Mouse (Mus musculus): ENCODE results near the gene Mafb. TPM values are rescaled to one million over a fixed set of nuclear protein-coding genes. Genes with fewer than 3 reads are reported as not detected.

Gene Mafb
- 3.0 and 3.1 TPM in 2 replicates for polyA plus RNA-seq (2016; fragmentation: Nextera tagmentation; extraction: Ambion mirVana)

DNA sequence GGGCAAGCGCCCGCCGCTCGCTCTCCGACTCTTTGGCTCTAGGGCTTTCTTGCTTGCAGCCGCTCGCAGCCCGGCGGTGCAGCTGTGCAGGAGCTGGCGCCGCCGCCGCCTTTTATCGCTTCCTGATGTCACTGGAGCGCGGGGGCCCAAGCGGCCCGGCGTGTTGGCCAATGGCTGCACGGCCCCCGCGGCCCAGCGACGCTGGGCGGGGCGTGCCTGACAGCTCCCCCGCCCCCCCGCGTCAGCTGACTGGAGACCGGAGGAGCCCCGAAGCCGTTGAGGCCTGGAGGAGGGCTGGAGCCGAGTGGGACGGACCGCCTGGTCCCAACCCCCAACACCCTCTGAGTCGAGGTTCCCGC is at the start of gene Mafb:
Gene Mafb (minus strand): TSS at position 86 of the 359 bp plus-strand sequence.
- Histone ChIP-seq H3K36me3 (no peaks in the 10 kb centered on the region), H3K4me3 (peak within 1 kb of the TSS; percentile 52), H3K27ac (no peak within 1 kb of the TSS), H3K9me3 (replicated peaks) (no peaks in the 10 kb centered on the region), H3K4me1 (peaks cover 20% of the 10 kb centered on the region; the same call in 1 of the 2 replicates), H3K4me2 (peak within 1 kb of the TSS; percentile 75), H3K9ac (peak within 1 kb of the TSS; percentile 44), H3K27me3 (replicated peaks) (peaks cover 99% of the 10 kb centered on the region)
- under 1% methylated on average over 36 of the region's 37 CpGs for WGBS (ENCODE audit: insufficient replicate concordance)
- ATAC-seq: peak; percentile 82

DNA sequence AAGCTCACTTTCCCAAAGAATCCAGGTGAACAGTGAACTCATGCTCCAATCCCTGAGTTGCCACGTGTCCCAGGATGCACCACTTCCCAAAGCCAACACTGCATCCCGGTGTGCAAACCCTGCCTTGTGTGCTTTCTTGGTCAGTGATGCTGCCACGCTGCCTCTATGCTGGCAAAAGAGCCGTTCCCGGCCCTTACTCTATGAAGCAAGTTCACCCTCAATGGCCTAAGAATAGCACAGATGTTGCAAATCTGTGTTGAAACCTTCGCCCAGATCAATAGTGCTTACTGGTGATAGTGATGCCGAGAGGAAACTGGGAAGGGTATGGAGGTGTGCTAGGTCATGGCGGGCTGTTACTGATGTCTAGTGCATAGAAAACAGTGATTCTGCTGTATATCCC is 48.3 kb upstream of the Mafb start:
- H3K4me1 ChIP-seq: no peaks in the 10 kb centered on the region
- H3K9me3 ChIP-seq (replicated peaks): no peaks in the 10 kb centered on the region
- WGBS (ENCODE audit: insufficient replicate concordance): 70% methylated on average over 8 of the region's 8 CpGs
- H3K27ac ChIP-seq: no peak overlapping the region
- H3K27me3 ChIP-seq (replicated peaks): no peaks in the 10 kb centered on the region
- H3K4me3 ChIP-seq: no peak overlapping the region
- no peak overlapping the region for H3K9ac ChIP-seq
- H3K36me3 ChIP-seq: no peaks in the 10 kb centered on the region
- no peak for ATAC-seq
- H3K4me2 ChIP-seq: no peak overlapping the region

DNA sequence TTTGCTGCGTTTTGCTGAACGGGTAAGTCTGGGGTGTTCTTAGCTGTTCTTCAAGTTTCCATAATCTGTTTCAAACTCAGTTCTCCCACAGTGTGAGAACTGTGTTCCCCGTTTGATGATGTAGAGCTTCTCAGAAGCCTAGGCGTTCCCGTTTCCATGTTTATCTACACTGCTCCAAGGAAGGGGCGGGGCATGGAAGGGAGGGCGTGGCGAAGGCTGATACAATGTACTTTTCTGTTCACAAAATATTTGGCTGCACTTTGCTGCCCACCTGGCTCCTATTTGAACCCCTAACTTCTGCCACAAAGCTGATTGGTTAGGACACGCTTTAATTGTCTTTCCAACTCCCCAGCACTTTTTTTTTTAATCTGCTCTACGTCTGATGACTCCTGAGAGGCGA is 47.9 kb upstream of the Mafb start:
- Histone ChIP-seq H3K9me3 (replicated peaks) (no peaks in the 10 kb centered on the region), H3K4me2 (no peak overlapping the region), H3K9ac (no peak overlapping the region), H3K27me3 (replicated peaks) (no peaks in the 10 kb centered on the region), H3K27ac (no peak overlapping the region), H3K36me3 (no peaks in the 10 kb centered on the region), H3K4me3 (no peak overlapping the region), H3K4me1 (no peaks in the 10 kb centered on the region)
- ATAC-seq: no peak
- WGBS (ENCODE audit: insufficient replicate concordance): 79% methylated on average over 11 of the region's 11 CpGs

DNA sequence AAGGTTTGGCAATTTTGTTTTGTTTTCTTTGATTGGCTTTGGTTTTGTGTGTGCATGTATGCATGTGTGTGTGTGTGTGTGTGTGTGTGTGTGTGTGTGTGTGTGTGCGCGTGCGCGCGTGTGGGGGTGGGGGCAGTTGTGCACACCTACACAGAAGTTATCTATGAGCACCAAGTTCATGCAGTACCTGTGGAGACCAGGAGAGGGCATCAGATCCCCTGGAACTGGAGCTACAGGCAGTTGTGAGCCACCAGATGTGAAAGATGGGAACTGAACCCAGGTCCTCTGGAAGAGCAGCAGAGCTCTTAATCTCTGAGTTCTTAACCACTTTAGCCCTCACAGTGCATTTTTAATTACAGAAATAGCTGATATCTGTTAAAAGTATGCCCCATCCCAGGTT is 47.1 kb upstream of the Mafb start:
- H3K4me1 ChIP-seq: no peaks in the 10 kb centered on the region
- no peaks in the 10 kb centered on the region for H3K36me3 ChIP-seq
- H3K4me2 ChIP-seq: no peak overlapping the region
- 95% methylated on average over 5 of the region's 5 CpGs for WGBS (ENCODE audit: insufficient replicate concordance)
- no peaks in the 10 kb centered on the region for H3K27me3 ChIP-seq (replicated peaks)
- H3K9me3 ChIP-seq (replicated peaks): no peaks in the 10 kb centered on the region
- H3K27ac ChIP-seq: no peak overlapping the region
- H3K9ac ChIP-seq: no peak overlapping the region
- no peak overlapping the region for H3K4me3 ChIP-seq
- ATAC-seq: no peak

DNA sequence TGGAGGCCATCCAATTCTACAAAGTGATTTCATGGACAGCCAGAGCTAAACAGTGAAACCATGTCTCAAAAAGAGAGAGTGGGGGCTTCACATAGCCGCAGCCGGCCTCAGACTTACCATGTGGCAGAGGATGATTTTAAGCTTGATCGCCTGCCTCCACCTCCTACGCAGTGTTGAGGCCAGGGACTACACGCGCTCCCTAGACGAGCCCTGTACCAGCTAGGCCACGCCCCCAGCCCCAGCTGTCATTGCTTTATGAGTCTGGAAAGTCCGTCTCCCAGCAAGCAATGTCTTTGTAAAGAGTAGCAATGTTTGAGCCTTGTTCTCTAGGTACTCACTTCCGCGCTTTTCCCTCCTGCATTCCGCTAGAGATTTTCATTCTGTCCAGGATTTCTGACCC is 46.2 kb upstream of the Mafb start:
- no peak overlapping the region for H3K4me3 ChIP-seq
- no peak for ATAC-seq
- WGBS (ENCODE audit: insufficient replicate concordance): 67% methylated on average over 12 of the region's 12 CpGs
- H3K9me3 ChIP-seq (replicated peaks): no peaks in the 10 kb centered on the region
- H3K36me3 ChIP-seq: no peaks in the 10 kb centered on the region
- no peaks in the 10 kb centered on the region for H3K27me3 ChIP-seq (replicated peaks)
- no peak overlapping the region for H3K9ac ChIP-seq
- no peaks in the 10 kb centered on the region for H3K4me1 ChIP-seq
- no peak overlapping the region for H3K4me2 ChIP-seq
- no peak overlapping the region for H3K27ac ChIP-seq

DNA sequence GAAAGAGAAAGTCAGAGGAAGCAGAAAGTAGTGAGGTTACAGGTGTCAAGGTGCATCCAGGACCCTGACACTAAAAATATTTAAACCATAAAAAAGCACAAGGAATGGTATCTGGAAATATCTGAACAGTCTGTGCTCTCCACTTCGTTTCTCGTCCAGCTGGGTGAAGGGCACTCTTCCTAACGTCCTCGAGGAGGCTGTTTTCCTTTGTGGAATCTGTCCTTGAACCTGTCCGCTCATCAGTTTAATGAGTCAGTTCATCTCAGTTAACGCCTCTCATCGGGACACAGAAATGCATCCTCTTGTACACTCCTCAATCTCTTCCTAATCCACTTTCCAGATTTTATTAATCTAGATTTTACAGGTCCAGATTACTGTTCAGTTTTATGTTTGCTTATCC is 44.6 kb upstream of the Mafb start:
- 50% methylated on average over 7 of the region's 7 CpGs for WGBS (ENCODE audit: insufficient replicate concordance)
- no peak overlapping the region for H3K27ac ChIP-seq
- ATAC-seq: no peak
- H3K4me2 ChIP-seq: no peak overlapping the region
- H3K4me3 ChIP-seq: no peak overlapping the region
- H3K36me3 ChIP-seq: no peaks in the 10 kb centered on the region
- H3K4me1 ChIP-seq: no peaks in the 10 kb centered on the region
- H3K9ac ChIP-seq: no peak overlapping the region
- no peaks in the 10 kb centered on the region for H3K27me3 ChIP-seq (replicated peaks)
- H3K9me3 ChIP-seq (replicated peaks): no peaks in the 10 kb centered on the region

DNA sequence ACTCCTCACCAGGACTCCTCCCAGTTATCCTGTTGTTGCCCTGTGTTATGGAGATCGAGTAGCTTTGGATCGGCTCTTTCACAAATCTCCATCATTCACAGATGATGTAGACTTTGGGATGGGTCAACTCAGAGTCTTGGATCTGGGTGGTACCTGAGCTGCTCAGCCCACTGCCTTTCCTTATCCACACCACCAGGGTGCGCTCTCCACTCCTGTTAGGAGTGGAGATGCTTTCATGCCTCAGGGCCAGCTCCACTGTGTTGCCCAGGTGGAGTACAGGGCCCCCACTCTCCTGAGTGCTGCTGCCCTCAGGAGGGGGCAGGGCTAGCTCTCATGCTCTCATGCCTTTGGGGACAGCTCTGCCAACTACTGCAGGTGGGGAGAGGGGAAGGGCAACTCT is 40.9 kb upstream of the Mafb start:
- Histone ChIP-seq H3K4me1 (no peaks in the 10 kb centered on the region), H3K9ac (no peak overlapping the region), H3K36me3 (no peaks in the 10 kb centered on the region), H3K9me3 (replicated peaks) (no peaks in the 10 kb centered on the region), H3K27ac (no peak overlapping the region), H3K4me2 (no peak overlapping the region), H3K4me3 (no peak overlapping the region), H3K27me3 (replicated peaks) (no peaks in the 10 kb centered on the region)
- peak; percentile 27; the same call in 1 of the 2 replicates for ATAC-seq
- WGBS (ENCODE audit: insufficient replicate concordance): 66% methylated on average over 3 of the region's 3 CpGs

DNA sequence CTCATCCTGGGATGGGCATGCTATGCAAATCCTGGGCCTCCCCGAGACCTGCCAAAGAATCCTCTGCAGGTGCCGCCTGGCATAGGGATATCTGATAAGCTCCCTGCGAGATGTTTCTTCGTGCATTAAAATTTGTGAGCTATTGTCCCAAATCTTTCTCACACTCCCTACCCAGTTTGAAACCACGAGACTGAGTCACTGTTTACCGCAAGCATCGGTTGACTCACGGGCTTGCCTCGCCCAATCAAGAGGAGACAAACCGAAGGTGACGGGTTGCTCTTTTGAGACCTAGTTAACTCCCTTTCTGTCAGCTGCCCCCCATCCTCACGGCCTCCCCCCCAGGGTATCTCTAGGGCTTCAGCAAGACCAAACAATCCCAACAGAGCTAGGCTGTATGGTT is 30.9 kb upstream of the Mafb start:
- 64% methylated on average over 12 of the region's 12 CpGs for WGBS (ENCODE audit: insufficient replicate concordance)
- H3K4me2 ChIP-seq: no peak overlapping the region
- H3K27me3 ChIP-seq (replicated peaks): no peaks in the 10 kb centered on the region
- no peaks in the 10 kb centered on the region for H3K9me3 ChIP-seq (replicated peaks)
- no peak for ATAC-seq
- H3K4me3 ChIP-seq: no peak overlapping the region
- no peaks in the 10 kb centered on the region for H3K4me1 ChIP-seq
- H3K27ac ChIP-seq: no peak overlapping the region
- no peak overlapping the region for H3K9ac ChIP-seq
- no peaks in the 10 kb centered on the region for H3K36me3 ChIP-seq

DNA sequence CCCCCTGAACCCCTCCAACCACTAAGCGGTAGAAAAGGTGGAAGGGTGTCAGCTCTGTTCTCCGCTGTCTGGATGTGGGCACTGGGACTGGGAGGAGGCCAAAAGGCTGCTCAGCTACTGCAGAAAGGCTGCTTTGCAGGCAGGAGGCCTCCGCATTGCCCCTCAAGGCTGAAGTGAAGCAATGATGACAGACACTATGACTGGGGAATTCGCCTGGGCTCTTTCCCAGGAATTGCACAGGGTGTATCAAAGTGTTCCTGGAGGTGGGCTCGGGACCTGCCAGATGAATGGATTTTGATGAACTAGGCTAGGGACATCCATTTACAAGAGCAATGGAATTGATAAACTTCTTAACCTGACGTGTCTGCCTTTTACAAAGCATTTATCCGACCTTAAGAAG is 27.9 kb upstream of the Mafb start:
- Histone ChIP-seq H3K4me2 (no peak overlapping the region), H3K9me3 (replicated peaks) (no peaks in the 10 kb centered on the region), H3K27ac (no peak overlapping the region), H3K27me3 (replicated peaks) (no peaks in the 10 kb centered on the region), H3K36me3 (no peaks in the 10 kb centered on the region), H3K9ac (no peak overlapping the region), H3K4me1 (no peaks in the 10 kb centered on the region), H3K4me3 (no peak overlapping the region)
- no peak for ATAC-seq
- 65% methylated on average over 7 of the region's 7 CpGs for WGBS (ENCODE audit: insufficient replicate concordance)

DNA sequence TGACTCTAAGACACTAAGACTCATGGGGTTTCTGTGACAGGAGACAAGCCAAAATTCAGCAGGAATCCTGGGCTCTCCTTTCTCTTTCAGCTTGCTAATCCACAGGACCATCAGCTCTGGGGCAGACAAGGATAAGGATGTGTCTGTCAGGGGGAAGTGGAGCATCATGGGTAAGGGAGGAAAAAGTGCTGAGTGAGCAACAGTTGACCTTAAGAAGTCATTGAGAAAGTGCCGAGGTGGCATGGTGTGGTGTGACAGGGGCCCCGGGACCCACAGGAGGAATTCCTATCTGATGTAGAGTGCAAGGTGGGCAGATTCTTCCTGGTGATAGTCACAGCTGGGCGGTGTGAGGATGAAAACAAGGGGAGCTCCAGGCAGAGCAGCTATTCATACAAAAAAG is 25.8 kb upstream of the Mafb start:
- H3K27ac ChIP-seq: no peak overlapping the region
- no peaks in the 10 kb centered on the region; the same call in 1 of the 2 replicates for H3K27me3 ChIP-seq (replicated peaks)
- no peaks in the 10 kb centered on the region for H3K36me3 ChIP-seq
- H3K9ac ChIP-seq: no peak overlapping the region
- H3K4me3 ChIP-seq: no peak overlapping the region
- ATAC-seq: no peak
- no peaks in the 10 kb centered on the region for H3K4me1 ChIP-seq
- no peaks in the 10 kb centered on the region for H3K9me3 ChIP-seq (replicated peaks)
- no peak overlapping the region for H3K4me2 ChIP-seq
- WGBS (ENCODE audit: insufficient replicate concordance): 56% methylated on average over 3 of the region's 3 CpGs

DNA sequence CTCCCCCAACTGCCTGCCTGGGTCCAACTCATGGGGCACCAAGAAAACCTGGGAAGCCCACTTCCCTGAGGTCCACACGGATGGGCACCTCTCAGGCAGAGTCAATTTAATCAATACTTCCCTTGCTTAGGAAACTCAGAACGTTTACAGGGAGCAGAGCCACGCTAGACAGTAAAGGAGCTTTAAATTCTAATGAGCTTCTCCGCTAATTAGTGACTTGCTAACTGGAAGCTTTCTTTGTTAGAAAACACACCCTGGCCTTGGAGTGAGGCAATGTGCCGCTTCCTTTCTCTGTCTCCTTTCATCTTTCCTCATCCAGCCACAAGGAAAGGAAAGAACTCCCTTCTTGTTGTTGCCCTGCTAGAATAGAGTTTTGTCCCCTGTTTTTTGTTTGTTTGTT is 21.7 kb upstream of the Mafb start:
- ATAC-seq: no peak
- Histone ChIP-seq H3K36me3 (no peaks in the 10 kb centered on the region), H3K4me1 (no peaks in the 10 kb centered on the region), H3K9ac (no peak overlapping the region), H3K4me2 (no peak overlapping the region), H3K9me3 (replicated peaks) (no peaks in the 10 kb centered on the region), H3K4me3 (no peak overlapping the region), H3K27me3 (replicated peaks) (no peaks in the 10 kb centered on the region; the same call in 1 of the 2 replicates), H3K27ac (no peak overlapping the region)
- WGBS (ENCODE audit: insufficient replicate concordance): 24% methylated on average over 5 of the region's 5 CpGs

DNA sequence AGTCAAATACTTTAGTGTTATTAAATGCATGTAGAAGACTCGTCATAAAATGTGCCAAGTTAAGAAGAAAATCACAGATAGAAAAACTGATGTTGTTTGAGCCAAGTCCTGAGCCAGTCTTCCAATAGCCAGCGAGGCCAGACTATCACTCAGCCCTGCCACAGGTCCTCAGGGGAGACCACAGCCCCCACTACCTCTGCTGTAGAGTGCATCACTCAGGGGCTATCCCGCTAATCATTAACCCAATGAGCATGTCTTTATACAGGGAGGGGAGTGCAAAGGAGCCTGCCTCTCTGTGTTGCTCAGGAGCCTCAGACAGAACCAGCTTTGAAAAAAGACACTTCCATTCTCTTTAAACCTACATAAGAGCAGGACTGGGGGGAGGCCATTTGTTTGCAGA is 16.6 kb upstream of the Mafb start:
- no peaks in the 10 kb centered on the region for H3K4me1 ChIP-seq
- ATAC-seq: no peak; the same call in 1 of the 2 replicates
- no peaks in the 10 kb centered on the region; the same call in 1 of the 2 replicates for H3K27me3 ChIP-seq (replicated peaks)
- no peak overlapping the region for H3K4me2 ChIP-seq
- no peaks in the 10 kb centered on the region for H3K36me3 ChIP-seq
- H3K27ac ChIP-seq: no peak overlapping the region
- H3K9me3 ChIP-seq (replicated peaks): no peaks in the 10 kb centered on the region
- no peak overlapping the region for H3K9ac ChIP-seq
- WGBS (ENCODE audit: insufficient replicate concordance): 37% methylated on average over 3 of the region's 3 CpGs
- H3K4me3 ChIP-seq: no peak overlapping the region

DNA sequence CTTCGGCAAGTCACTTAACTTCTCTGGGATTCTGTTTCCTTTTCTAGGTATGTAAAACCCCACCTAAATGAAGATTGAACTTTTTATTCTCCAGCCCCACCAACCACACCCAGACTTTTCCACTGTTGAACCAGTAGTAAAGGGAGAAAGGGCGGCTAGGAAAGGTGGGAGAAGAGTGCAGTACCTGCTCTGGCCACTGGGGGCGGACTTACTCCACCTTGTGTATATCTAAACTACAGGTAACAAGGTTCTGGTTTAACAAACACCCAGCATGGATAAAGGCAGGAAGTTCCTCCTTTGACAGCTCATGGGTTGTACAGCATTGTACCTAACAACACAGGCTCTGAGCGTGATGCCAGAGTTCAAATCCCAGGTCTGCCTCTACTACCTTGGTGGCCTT is 11.4 kb upstream of the Mafb start:
- no peak overlapping the region for H3K4me2 ChIP-seq
- H3K27ac ChIP-seq: no peak overlapping the region
- no peaks in the 10 kb centered on the region for H3K4me1 ChIP-seq
- 0 out of 2 replicates have a peak, but pooled peaks have one; percentile 24 for ATAC-seq
- WGBS (ENCODE audit: insufficient replicate concordance): 39% methylated on average over 4 of the region's 4 CpGs
- H3K9ac ChIP-seq: no peak overlapping the region
- no peak overlapping the region for H3K4me3 ChIP-seq
- no peaks in the 10 kb centered on the region for H3K36me3 ChIP-seq
- H3K27me3 ChIP-seq (replicated peaks): peaks cover 44% of the 10 kb centered on the region
- no peaks in the 10 kb centered on the region for H3K9me3 ChIP-seq (replicated peaks)

Measured in liver, embryonic 12.5 days (tissue).